Mouse (Mus musculus) frontal cortex, adult (tissue): ENCODE measurements at regions not wholly inside any gene's neighbourhood (a gene's known extent, or its start where the extent isn't known, plus 50 kb on each side); places are given as distances from the start of the nearest gene placed in this dataset.

ENCODE experiments used
- ATAC-seq: cut with Nextera tagmentation; 2 replicates; pipeline ENCODE4 v1.9.2; 2017; ENCODE audit warnings: mild to moderate bottlenecking, moderate library complexity, mixed read lengths; ENCODE audit not compliant: low TSS enrichment

DNA sequence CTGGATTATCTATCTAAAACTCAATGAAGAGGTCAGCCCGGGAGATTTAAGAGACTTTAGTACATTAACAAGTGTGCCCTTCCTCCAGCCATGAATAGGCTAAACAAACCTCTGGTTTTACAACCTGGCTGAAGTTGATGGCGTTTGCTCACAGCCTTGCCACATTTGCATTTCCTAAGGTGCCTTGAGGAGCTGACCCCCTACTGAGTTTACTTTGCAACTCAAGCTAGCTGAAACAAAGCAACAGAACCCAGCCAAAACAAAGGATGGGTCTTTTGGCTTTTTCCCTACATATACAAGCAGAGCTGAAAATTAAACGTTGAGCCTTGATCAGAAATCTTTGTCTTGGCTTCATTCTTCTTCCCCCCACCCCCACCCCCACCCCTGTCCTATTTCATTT, 51.7 kb upstream of the Hpf1 start:
- ATAC-seq: no peak
